Mouse (Mus musculus): ENCODE measurements at regions not wholly inside any gene's neighbourhood (a gene's known extent, or its start where the extent isn't known, plus 50 kb on each side); places are given as distances from the start of the nearest gene placed in this dataset.

- H3K4me3 ChIP-seq (ENCODE audit: insufficient read depth, low read depth, low read length) = no peak overlapping the region
- no peak overlapping the region for H3K27ac ChIP-seq (replicated peaks; ENCODE audit: low read depth, low read length)
- H3K4me1 ChIP-seq (ENCODE audit: control insufficient read depth, insufficient read depth, insufficient read length, low read length) = no peaks in the 10 kb centered on the region
Measured at GRCm38 (mm10) chr19:60097915-60098314, 128.6 kb downstream of the Fam204a start.

- H3K4me1 ChIP-seq (ENCODE audit: control insufficient read depth, insufficient read depth, insufficient read length, low read length) = no peaks in the 10 kb centered on the region
- H3K4me3 ChIP-seq (ENCODE audit: insufficient read depth, low read depth, low read length) = no peak overlapping the region
Measured at GRCm38 (mm10) chr19:60074986-60075385, 131.5 kb upstream of the Rab11fip2 start.

GRCm38 (mm10) chr19:60073328-60073727 is 129.9 kb upstream of the Rab11fip2 start:
- Histone ChIP-seq H3K4me3 (ENCODE audit: insufficient read depth, low read depth, low read length) (no peak overlapping the region), H3K27ac (replicated peaks; ENCODE audit: low read depth, low read length) (no peak overlapping the region; the same call in 1 of the 2 replicates), H3K4me1 (ENCODE audit: control insufficient read depth, insufficient read depth, insufficient read length, low read length) (no peaks in the 10 kb centered on the region)

More at GRCm38 (mm10) chr19:60074986-60075385, 131.5 kb upstream of the Rab11fip2 start:
- 0 out of 2 replicates have a peak overlapping the region, but pooled peaks have one; percentile 17 for H3K27ac ChIP-seq (replicated peaks; ENCODE audit: low read depth, low read length)

- Histone ChIP-seq H3K4me3 (ENCODE audit: insufficient read depth, low read depth, low read length) (no peak overlapping the region), H3K27ac (replicated peaks; ENCODE audit: low read depth, low read length) (no peak overlapping the region), H3K4me1 (ENCODE audit: control insufficient read depth, insufficient read depth, insufficient read length, low read length) (no peaks in the 10 kb centered on the region)
Measured at GRCm38 (mm10) chr19:60066183-60066582, 122.7 kb upstream of the Rab11fip2 start.

- H3K4me1 ChIP-seq (ENCODE audit: control insufficient read depth, insufficient read depth, insufficient read length, low read length) = no peaks in the 10 kb centered on the region
- no peak overlapping the region for H3K4me3 ChIP-seq (ENCODE audit: insufficient read depth, low read depth, low read length)
- no peak overlapping the region for H3K27ac ChIP-seq (replicated peaks; ENCODE audit: low read depth, low read length)
Measured at GRCm38 (mm10) chr19:60055121-60055874, 111.8 kb upstream of the Rab11fip2 start.

- Histone ChIP-seq H3K4me1 (ENCODE audit: control insufficient read depth, insufficient read depth, insufficient read length, low read length) (no peaks in the 10 kb centered on the region), H3K4me3 (ENCODE audit: insufficient read depth, low read depth, low read length) (no peak overlapping the region), H3K27ac (replicated peaks; ENCODE audit: low read depth, low read length) (no peak overlapping the region)
Measured at GRCm38 (mm10) chr19:60051151-60051550, 107.7 kb upstream of the Rab11fip2 start.

GRCm38 (mm10) chr19:60040721-60041120 is 97.3 kb upstream of the Rab11fip2 start:
- Histone ChIP-seq H3K27ac (replicated peaks; ENCODE audit: low read depth, low read length) (no peak overlapping the region), H3K4me3 (ENCODE audit: insufficient read depth, low read depth, low read length) (no peak overlapping the region), H3K4me1 (ENCODE audit: control insufficient read depth, insufficient read depth, insufficient read length, low read length) (no peaks in the 10 kb centered on the region)

GRCm38 (mm10) chr19:60032667-60033066 is 89.2 kb upstream of the Rab11fip2 start:
- H3K27ac ChIP-seq (replicated peaks; ENCODE audit: low read depth, low read length) = no peak overlapping the region
- no peak overlapping the region for H3K4me3 ChIP-seq (ENCODE audit: insufficient read depth, low read depth, low read length)
- no peaks in the 10 kb centered on the region for H3K4me1 ChIP-seq (ENCODE audit: control insufficient read depth, insufficient read depth, insufficient read length, low read length)

- Histone ChIP-seq H3K27ac (replicated peaks; ENCODE audit: low read depth, low read length) (no peak overlapping the region), H3K4me1 (ENCODE audit: control insufficient read depth, insufficient read depth, insufficient read length, low read length) (no peaks in the 10 kb centered on the region)
Measured at GRCm38 (mm10) chr19:60030212-60030788, 86.8 kb upstream of the Rab11fip2 start.

GRCm38 (mm10) chr19:60029720-60030119 is 86.3 kb upstream of the Rab11fip2 start:
- Histone ChIP-seq H3K27ac (replicated peaks; ENCODE audit: low read depth, low read length) (no peak overlapping the region), H3K4me3 (ENCODE audit: insufficient read depth, low read depth, low read length) (no peak overlapping the region)

More at GRCm38 (mm10) chr19:60030212-60030788, 86.8 kb upstream of the Rab11fip2 start:
- no peak overlapping the region for H3K4me3 ChIP-seq (ENCODE audit: insufficient read depth, low read depth, low read length)

GRCm38 (mm10) chr19:60015614-60016300 is 72.3 kb upstream of the Rab11fip2 start:
- Histone ChIP-seq H3K27ac (replicated peaks; ENCODE audit: low read depth, low read length) (no peak overlapping the region), H3K4me1 (ENCODE audit: control insufficient read depth, insufficient read depth, insufficient read length, low read length) (no peaks in the 10 kb centered on the region)

More at GRCm38 (mm10) chr19:60029720-60030119, 86.3 kb upstream of the Rab11fip2 start:
- no peaks in the 10 kb centered on the region for H3K4me1 ChIP-seq (ENCODE audit: control insufficient read depth, insufficient read depth, insufficient read length, low read length)

GRCm38 (mm10) chr19:59995557-59995956 is 52.1 kb upstream of the Rab11fip2 start:
- Histone ChIP-seq H3K4me3 (ENCODE audit: insufficient read depth, low read depth, low read length) (no peak overlapping the region), H3K4me1 (ENCODE audit: control insufficient read depth, insufficient read depth, insufficient read length, low read length) (no peaks in the 10 kb centered on the region), H3K27ac (replicated peaks; ENCODE audit: low read depth, low read length) (no peak overlapping the region)

More at GRCm38 (mm10) chr19:60015614-60016300, 72.3 kb upstream of the Rab11fip2 start:
- H3K4me3 ChIP-seq (ENCODE audit: insufficient read depth, low read depth, low read length) = no peak overlapping the region

All from brown adipose tissue, adult 24 weeks (tissue).